Mouse (Mus musculus) stomach, postnatal 0 days (tissue): ENCODE results near the gene Cdc14a. TPM values are rescaled to one million over a fixed set of nuclear protein-coding genes. Genes with fewer than 3 reads are reported as not detected.

Experiments used
- ATAC-seq: fragments of 200-750 bp; cut with Nextera tagmentation; 2 replicates; pipeline ENCODE4 v1.8.0; 2017; ENCODE audit not compliant: low FRiP score, low TSS enrichment
- DNase-seq: peaks from one replicate; pipeline ENCODE4 v3.0.0-alpha.2; 2016; ENCODE audit warnings: low spot score
- H3K27ac ChIP-seq: fragments of 300-500 bp; sonication (generic); replicated peaks from 2 replicates; pipeline ENCODE4 v1.5.1; 2014; ENCODE audit warnings: mild to moderate bottlenecking, control low read depth
- H3K27me3 ChIP-seq: fragments of 300-500 bp; sonication (generic); 2 replicates; pipeline ENCODE4 v1.6.1; 2014; ENCODE audit warnings: low read length; ENCODE audit not compliant: control insufficient read depth, insufficient read depth
- H3K36me3 ChIP-seq: fragments of 300-500 bp; sonication (generic); 2 replicates; pipeline ENCODE4 v1.6.1; 2014; ENCODE audit warnings: low read length, mixed read lengths; ENCODE audit not compliant: control insufficient read depth, insufficient read depth
- H3K4me1 ChIP-seq: fragments of 300-500 bp; sonication (generic); replicated peaks from 2 replicates; pipeline ENCODE4 v1.6.1; 2014; ENCODE audit warnings: antibody characterized with exemption; ENCODE audit not compliant: control insufficient read depth, insufficient read depth
- H3K4me2 ChIP-seq: fragments of 300-500 bp; sonication (generic); replicated peaks from 2 replicates; pipeline ENCODE4 v1.6.1; 2014; ENCODE audit warnings: low read depth, mild to moderate bottlenecking, control low read depth, moderate library complexity
- H3K4me3 ChIP-seq: fragments of 300-500 bp; sonication (generic); 2 replicates; pipeline ENCODE4 v1.5.1; 2014; ENCODE audit warnings: low read depth, low read length, control low read depth
- H3K9ac ChIP-seq: fragments of 300-500 bp; sonication (generic); 2 replicates; pipeline ENCODE4 v1.6.1; 2014; ENCODE audit warnings: mild to moderate bottlenecking, low read length, control low read depth, mixed read lengths
- H3K9me3 ChIP-seq: fragments of 300-500 bp; sonication (generic); 2 replicates; pipeline ENCODE4 v1.6.1; 2016; ENCODE audit warnings: low read length; ENCODE audit not compliant: control insufficient read depth
- CTCF ChIP-seq: IDR thresholded peaks from 2 replicates; pipeline ENCODE4 v1.5.1; 2016; ENCODE audit warnings: antibody characterized with exemption, low read depth, mild to moderate bottlenecking, moderate library complexity
- EP300 ChIP-seq: optimal IDR thresholded peaks from 2 replicates; pipeline ENCODE3; 2016; ENCODE audit warnings: antibody characterized with exemption
- WGBS: fragments of 180-500 bp; shearing (Covaris S2); extraction: QIAGEN DNeasy Blood & Tissue Kit; methylation state at CpG from one replicate; pipeline ENCODE4 v1.1.7; 2014; 5-methylcytosine and 5-hydroxymethylcytosine counted together
- polyA plus RNA-seq: library from polyadenylated mRNA; unstranded; fragments of >200 nt; fragmentation: Nextera tagmentation; extraction: Ambion mirVana; gene quantifications from 2 replicates; pipeline ENCODE4 v1.2.1, GENCODE M21; 2015

The Cdc14a gene
- polyA plus RNA-seq, 1 experiment from 2014 or later: 4.6 TPM

- H3K27me3 ChIP-seq: no peaks in the 10 kb centered on the region
- H3K9ac ChIP-seq: no peak overlapping the region
- no peak for DNase-seq
Measured at GRCm38 (mm10) chr3:116422074-116422473, 1.8 kb downstream of the Cdc14a start.

GRCm38 (mm10) chr3:116421121-116421520 lies 2.7 kb downstream of the Cdc14a start:
- WGBS: 39% methylated on average over 6 of the region's 6 CpGs

More at GRCm38 (mm10) chr3:116422074-116422473, 1.8 kb downstream of the Cdc14a start:
- no peaks in the 10 kb centered on the region; the same call in 1 of the 2 replicates for H3K36me3 ChIP-seq
- TF ChIP-seq EP300 (no peak), CTCF (no peak)
- H3K9me3 ChIP-seq: no peaks in the 10 kb centered on the region
- H3K4me2 ChIP-seq: peak overlapping the region; percentile 95
- peak; percentile 52; the same call in 1 of the 2 replicates for ATAC-seq
- WGBS: 40% methylated on average over 8 of the region's 8 CpGs
- no peak overlapping the region for H3K27ac ChIP-seq
- H3K4me3 ChIP-seq: peak overlapping the region; percentile 93; the same call in 1 of the 2 replicates
- H3K4me1 ChIP-seq: no peaks in the 10 kb centered on the region

GRCm38 (mm10) chr3:116419791-116420190 lies 4.0 kb downstream of the Cdc14a start:
- no peak for TF ChIP-seq EP300
- no peak for TF ChIP-seq CTCF
- Histone ChIP-seq H3K36me3 (no peaks in the 10 kb centered on the region; the same call in 1 of the 2 replicates), H3K27me3 (no peaks in the 10 kb centered on the region), H3K9me3 (no peaks in the 10 kb centered on the region), H3K4me2 (no peak overlapping the region), H3K4me3 (no peak overlapping the region), H3K4me1 (no peaks in the 10 kb centered on the region), H3K27ac (no peak overlapping the region), H3K9ac (no peak overlapping the region)
- ATAC-seq: no peak
- no peak for DNase-seq
- 76% methylated on average over 11 of the region's 11 CpGs for WGBS

More at GRCm38 (mm10) chr3:116421121-116421520, 2.7 kb downstream of the Cdc14a start:
- Histone ChIP-seq H3K27ac (no peak overlapping the region; the same call in 1 of the 2 replicates), H3K36me3 (no peaks in the 10 kb centered on the region; the same call in 1 of the 2 replicates), H3K4me2 (no peak overlapping the region), H3K4me3 (no peak overlapping the region), H3K9me3 (no peaks in the 10 kb centered on the region), H3K4me1 (no peaks in the 10 kb centered on the region), H3K9ac (no peak overlapping the region), H3K27me3 (no peaks in the 10 kb centered on the region)
- no peak for TF ChIP-seq EP300
- TF ChIP-seq CTCF: no peak
- ATAC-seq (peak; percentile 38; the same call in 1 of the 2 replicates), DNase-seq (peak; percentile 35)

- Histone ChIP-seq H3K36me3 (no peaks in the 10 kb centered on the region; the same call in 1 of the 2 replicates), H3K27me3 (no peaks in the 10 kb centered on the region), H3K9me3 (no peaks in the 10 kb centered on the region), H3K4me3 (no peak overlapping the region), H3K27ac (0 out of 2 replicates have a peak overlapping the region, but pooled peaks have one; percentile 63), H3K4me2 (no peak overlapping the region), H3K4me1 (peaks cover 4% of the 10 kb centered on the region), H3K9ac (no peak overlapping the region)
- peak; percentile 54 for DNase-seq
- ATAC-seq: peak; percentile 95
- 58% methylated on average over 3 of the region's 3 CpGs for WGBS
- TF ChIP-seq CTCF: no peak
Measured at GRCm38 (mm10) chr3:116414451-116414860, 9.4 kb downstream of the Cdc14a start.

GRCm38 (mm10) chr3:116412954-116413724 lies 10.7 kb downstream of the Cdc14a start:
- no peak overlapping the region for H3K9ac ChIP-seq
- no peak for DNase-seq
- ATAC-seq: no peak
- 76% methylated on average over 4 of the region's 4 CpGs for WGBS
- no peaks in the 10 kb centered on the region for H3K36me3 ChIP-seq
- no peak overlapping the region for H3K4me3 ChIP-seq
- TF ChIP-seq EP300: no peak
- no peak for TF ChIP-seq CTCF
- no peaks in the 10 kb centered on the region for H3K27me3 ChIP-seq
- H3K4me2 ChIP-seq: no peak overlapping the region
- H3K9me3 ChIP-seq: no peaks in the 10 kb centered on the region
- H3K4me1 ChIP-seq: peaks cover 4% of the 10 kb centered on the region
- H3K27ac ChIP-seq: 0 out of 2 replicates have a peak overlapping the region, but pooled peaks have one; percentile 1

- no peak overlapping the region for H3K9ac ChIP-seq
- ATAC-seq (no peak), DNase-seq (no peak)
- H3K4me3 ChIP-seq: no peak overlapping the region
- H3K36me3 ChIP-seq: no peaks in the 10 kb centered on the region
- WGBS: 30% methylated on average over 7 of the region's 7 CpGs
- TF ChIP-seq EP300 (no peak), CTCF (no peak)
- no peak overlapping the region for H3K27ac ChIP-seq
- H3K27me3 ChIP-seq: no peaks in the 10 kb centered on the region
- H3K4me2 ChIP-seq: no peak overlapping the region
- no peaks in the 10 kb centered on the region for H3K9me3 ChIP-seq
- H3K4me1 ChIP-seq: peaks cover 4% of the 10 kb centered on the region
Measured at GRCm38 (mm10) chr3:116410051-116410450, 13.8 kb downstream of the Cdc14a start.
